Mouse (Mus musculus) spleen, postnatal 10 days (tissue): ENCODE measurements around the gene Olfr1505.

Source experiments
- DNase-seq, 2 experiments: peaks; one replicate each; pipeline ENCODE4 v3.0.0; 2021 to 2022; ENCODE audit warnings: low spot score in 2 of 2

The Olfr1505 gene

GRCm38 (mm10) chr19:13913230-13913629 lies at the start of gene Olfr1505:
TSS of gene Olfr1505 (plus strand) at chr19:13913530.
- no peak for DNase-seq

- no peak for DNase-seq
Observed at GRCm38 (mm10) chr19:13897828-13898227, 15.5 kb upstream of the Olfr1505 start, which contains the start of gene Olfr1504. TSS of gene Olfr1504 (minus strand) at chr19:13897928.
